24 mouse cellular contexts compared by ENCODE assay signal in genomic region chr9:113830219-113830618, GRCm38 (mm10).
"Had no signal": no experiment of that assay in that cellular context is flagged by ENCODE, and none has a peak within 500 bp of the region (broad histone marks: within the 10 kb centered on the region; RNA-seq: fewer than 3 reads in every experiment).

No protein-coding gene starts in this region.

- H3K4me3 ChIP-seq: gastrocnemius, adult 2 months; heart, adult 2 months; heart, embryonic 13.5 days; heart, embryonic 15.5 days; hindbrain, embryonic 13.5 days; hindbrain, embryonic 15.5 days; layer of hippocampus, adult 2 months; left cerebral cortex, adult 2 months; limb, embryonic 10.5 days; limb, embryonic 12.5 days had no signal

- H3K4me2 ChIP-seq: heart, embryonic 11.5 days; heart, embryonic 13.5 days; heart, embryonic 15.5 days; hindbrain, embryonic 13.5 days; hindbrain, embryonic 15.5 days; limb, embryonic 12.5 days had no signal

- H3K9ac ChIP-seq: heart, embryonic 13.5 days; heart, embryonic 15.5 days; hindbrain, embryonic 13.5 days; hindbrain, embryonic 15.5 days; limb, embryonic 12.5 days had no signal

- H3K27ac ChIP-seq: gastrocnemius, adult 2 months; heart, adult 2 months; heart, embryonic 13.5 days; heart, embryonic 15.5 days; hindbrain, embryonic 13.5 days; hindbrain, embryonic 15.5 days; hindbrain, postnatal 0 days; layer of hippocampus, adult 2 months; left cerebral cortex, adult 2 months; limb, embryonic 10.5 days; limb, embryonic 12.5 days had no signal

- H3K36me3 ChIP-seq: heart, embryonic 15.5 days; hindbrain, embryonic 15.5 days; limb, embryonic 10.5 days had no signal

- DNase-seq: gastrocnemius, adult 2 months; gastrocnemius, postnatal 10 days; gastrocnemius, postnatal 25 days; heart, adult 2 months; heart, postnatal 14 days; heart, postnatal 36 days; kidney, adult 11 months; kidney, adult 2 months; kidney, adult 9 months; kidney, postnatal 10 days; kidney, postnatal 25 days; kidney, postnatal 4 days; liver had no signal

- H3K4me1 ChIP-seq: limb, embryonic 10.5 days; limb, embryonic 12.5 days had no signal

- ATAC-seq: hindbrain, postnatal 0 days; intestine, embryonic 16.5 days had no signal

- H3K27me3 ChIP-seq: heart, embryonic 13.5 days; heart, embryonic 15.5 days; hindbrain, embryonic 13.5 days; hindbrain, embryonic 15.5 days; limb, embryonic 12.5 days had no signal

- H3K9me3 ChIP-seq: heart, embryonic 13.5 days; heart, embryonic 15.5 days; hindbrain, embryonic 13.5 days; hindbrain, embryonic 15.5 days; limb, embryonic 10.5 days; limb, embryonic 12.5 days had no signal
